Mouse (Mus musculus): ENCODE measurements around the gene Rapgef6.

The Rapgef6 gene

DNA sequence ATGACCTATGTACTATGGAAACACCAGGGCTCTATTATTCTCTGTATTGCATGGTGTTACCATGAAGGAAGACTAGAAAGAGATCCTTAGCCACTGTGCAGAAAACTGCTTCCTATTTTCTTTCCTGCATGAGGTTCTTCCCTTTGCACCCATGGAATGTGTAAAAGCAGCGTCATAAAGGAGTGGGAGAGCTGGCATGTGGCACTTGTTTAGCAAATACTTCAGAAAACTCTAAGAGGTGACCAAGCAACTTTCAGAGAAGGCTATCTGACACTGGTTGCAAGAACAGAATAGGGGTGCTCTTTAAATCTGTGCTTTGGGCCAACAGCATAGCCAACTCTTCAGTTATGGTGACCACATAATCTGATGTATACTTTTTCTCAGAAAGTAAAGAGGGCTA is 212.5 kb downstream of the Rapgef6 start:
- no peak for DNase-seq (ENCODE audit: low spot score in 2 of 2)

- DNase-seq (ENCODE audit: low spot score in 2 of 2): no peak
Measured at GRCm38 (mm10) chr11:54736903-54737302, 214.3 kb downstream of the Rapgef6 start.

DNA sequence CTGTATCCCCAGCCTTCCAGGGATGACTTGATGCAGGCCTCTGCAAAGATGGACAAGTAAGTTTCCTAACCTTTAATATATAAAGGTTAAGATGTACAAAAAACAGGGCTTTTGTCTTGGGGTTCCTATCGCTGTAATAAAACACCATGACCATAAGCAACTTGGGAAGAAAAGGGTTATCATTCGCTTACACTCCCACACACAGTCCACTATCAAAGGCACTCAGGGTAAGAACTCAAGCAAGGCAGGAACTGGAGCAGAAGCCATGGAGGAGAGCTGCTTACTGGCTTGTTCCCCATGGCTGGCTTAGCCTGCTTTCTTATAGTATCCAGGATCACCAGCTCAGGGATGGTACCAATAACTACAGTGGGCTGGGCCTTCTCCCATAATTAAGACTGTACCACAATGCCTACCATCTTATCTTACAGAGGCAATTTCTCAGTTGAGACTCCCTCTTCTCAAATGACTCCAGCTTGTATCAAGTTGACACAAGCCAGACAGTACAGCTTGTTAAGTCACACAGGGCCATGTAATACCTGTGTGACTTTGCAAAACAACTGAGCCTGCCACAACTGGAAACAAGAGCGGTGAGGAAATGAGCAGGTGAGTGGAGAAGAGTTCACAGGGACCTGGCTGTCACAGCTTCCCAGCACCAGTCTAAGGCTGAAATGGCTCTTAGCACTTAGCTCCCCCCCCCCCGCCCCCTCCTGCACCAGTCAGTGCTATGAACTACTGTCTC is 216.5 kb downstream of the Rapgef6 start:
- DNase-seq (ENCODE audit: low spot score in 2 of 2): no peak

DNA sequence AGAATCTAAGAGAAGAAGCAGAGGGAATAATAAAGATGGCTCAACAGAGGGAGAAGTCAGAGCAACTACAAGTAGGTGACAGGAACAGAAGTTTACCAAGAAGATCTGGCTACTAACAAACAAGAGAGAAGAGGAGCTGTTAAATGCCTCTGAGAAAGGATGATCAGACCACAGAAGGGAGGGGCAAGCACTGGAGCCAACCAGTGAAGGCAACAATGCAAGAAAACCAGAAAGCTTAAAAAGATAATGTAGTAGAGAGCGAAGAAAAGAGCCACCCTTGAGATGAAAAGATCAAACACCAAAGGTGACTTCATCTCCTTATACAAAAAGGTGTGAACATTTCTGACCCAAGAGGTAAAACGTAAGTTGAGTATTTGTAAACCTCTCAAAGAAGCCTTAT is 218.7 kb downstream of the Rapgef6 start:
- no peak for DNase-seq (ENCODE audit: low spot score in 2 of 2)

DNA sequence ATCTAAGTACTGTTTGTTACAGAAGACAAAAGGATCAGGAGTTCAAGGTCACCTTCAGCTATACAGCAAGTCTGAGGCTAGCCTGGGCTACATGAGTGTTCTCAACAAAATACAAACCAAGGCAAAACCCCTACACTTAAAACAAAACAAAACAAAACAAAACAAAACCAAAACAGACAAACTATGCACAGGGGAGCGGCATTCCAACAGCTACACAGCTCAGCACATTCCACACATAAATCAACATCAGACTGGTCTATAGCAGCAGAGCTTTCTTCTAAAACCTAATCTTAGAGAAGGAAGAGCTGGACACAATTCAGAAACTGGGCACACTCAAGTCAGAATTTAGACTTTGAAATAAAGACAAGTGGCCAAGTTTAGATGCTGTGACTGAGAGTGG is 221.6 kb downstream of the Rapgef6 start:
- DNase-seq (ENCODE audit: low spot score in 2 of 2): no peak
